Mouse (Mus musculus) WW6 (cell line): ENCODE results near the gene Cdkn1b.

Experiments used
- DNase-seq: peaks from one replicate; pipeline ENCODE4 v3.0.0-alpha.2; 2013; ENCODE audit warnings: low read depth, low spot score

Cdkn1b gene

DNA sequence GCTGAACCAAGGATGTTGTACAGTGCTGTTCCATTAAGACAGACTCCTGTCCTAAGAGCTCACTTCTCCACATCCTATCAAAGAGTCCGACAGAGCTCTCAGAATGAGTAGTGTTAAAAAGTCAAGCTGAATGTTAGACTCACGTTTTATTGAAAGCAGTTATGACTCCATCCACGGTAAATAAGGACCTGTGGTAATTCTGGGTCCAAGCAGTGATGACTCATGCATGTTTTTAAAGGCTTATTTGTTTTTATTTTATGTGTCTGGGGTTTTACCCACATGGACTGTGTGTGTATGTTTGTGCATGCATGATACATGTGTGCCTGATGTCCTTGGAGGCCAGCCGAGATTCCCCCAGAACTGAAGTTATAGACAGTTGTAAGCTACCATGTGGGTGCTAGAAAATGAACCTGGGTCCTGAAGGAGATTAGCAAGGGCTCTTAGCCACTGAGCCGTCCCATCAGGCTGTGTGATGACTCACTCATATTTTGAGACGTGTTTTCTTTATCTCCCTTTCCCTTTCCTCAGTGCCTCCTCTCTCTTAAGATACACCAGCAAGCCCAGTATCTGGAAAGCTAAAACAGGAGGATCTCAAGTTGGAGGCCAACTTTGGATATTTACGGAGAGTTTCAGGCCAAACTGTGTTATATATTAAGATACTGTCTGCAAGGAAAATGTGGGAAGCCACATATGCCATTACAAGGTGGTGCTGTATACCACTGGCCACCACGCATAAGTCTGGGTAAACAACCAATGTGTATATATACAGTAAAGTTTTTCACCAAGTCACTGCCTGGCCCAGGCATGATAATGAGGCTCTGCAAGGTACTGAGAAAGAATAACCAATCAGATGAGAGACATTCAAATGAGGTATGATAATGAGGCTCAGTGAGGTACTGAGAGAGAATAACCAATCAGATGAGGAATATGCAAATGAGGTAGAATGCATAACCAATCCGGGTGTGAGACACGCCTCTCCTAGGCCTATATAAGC is 16.0 kb upstream of the Cdkn1b start:
- no peak for DNase-seq

DNA sequence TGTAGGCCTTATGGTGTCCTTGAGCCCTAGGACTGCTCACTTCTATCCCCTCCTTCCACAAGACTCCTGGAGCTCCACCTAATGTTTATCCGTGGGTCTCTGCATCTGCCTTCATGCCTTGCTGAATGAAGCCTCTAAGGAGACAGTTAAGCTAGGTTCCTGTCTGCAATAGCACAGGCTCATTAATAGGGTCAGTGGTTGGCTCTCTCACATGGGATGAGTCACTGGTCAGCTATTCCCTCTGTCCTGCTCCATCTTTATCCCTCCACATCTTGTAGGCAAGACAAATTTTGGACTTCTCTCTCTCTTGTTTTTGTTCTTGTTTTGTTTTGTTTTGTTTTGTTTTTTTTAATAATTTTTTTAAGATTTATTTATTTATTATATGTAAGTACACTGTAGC is 14.4 kb upstream of the Cdkn1b start:
- no peak for DNase-seq

GRCm38 (mm10) chr6:134914523-134914922 is 5.7 kb upstream of the Cdkn1b start:
- DNase-seq: no peak

GRCm38 (mm10) chr6:134916641-134917040 is 3.6 kb upstream of the Cdkn1b start:
- DNase-seq: no peak

GRCm38 (mm10) chr6:134917087-134917486 is 3.1 kb upstream of the Cdkn1b start:
- no peak for DNase-seq

- DNase-seq: no peak
Observed at GRCm38 (mm10) chr6:134918769-134919168, 1.4 kb upstream of the Cdkn1b start.

- no peak for DNase-seq
Observed at GRCm38 (mm10) chr6:134919511-134920189, 551 bp upstream of the Cdkn1b start.

DNA sequence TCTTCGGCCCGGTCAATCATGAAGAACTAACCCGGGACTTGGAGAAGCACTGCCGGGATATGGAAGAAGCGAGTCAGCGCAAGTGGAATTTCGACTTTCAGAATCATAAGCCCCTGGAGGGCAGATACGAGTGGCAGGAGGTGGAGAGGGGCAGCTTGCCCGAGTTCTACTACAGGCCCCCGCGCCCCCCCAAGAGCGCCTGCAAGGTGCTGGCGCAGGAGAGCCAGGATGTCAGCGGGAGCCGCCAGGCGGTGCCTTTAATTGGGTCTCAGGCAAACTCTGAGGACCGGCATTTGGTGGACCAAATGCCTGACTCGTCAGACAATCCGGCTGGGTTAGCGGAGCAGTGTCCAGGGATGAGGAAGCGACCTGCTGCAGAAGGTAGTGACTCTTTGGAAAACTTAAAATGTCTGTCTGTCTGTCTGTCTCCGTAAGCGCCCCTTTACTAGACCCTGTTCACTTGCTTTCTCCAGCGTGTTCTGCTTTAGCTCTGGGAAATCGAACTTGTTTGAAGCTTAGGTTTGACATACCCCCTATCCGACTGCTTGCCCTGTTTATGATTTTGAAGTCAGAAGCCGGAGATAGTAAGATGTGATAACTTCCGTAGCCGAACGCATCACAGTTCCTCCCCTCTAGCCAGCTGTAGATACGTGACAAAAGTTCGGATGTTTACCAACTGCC is 953 bp downstream of the Cdkn1b start:
- DNase-seq: no peak

DNA sequence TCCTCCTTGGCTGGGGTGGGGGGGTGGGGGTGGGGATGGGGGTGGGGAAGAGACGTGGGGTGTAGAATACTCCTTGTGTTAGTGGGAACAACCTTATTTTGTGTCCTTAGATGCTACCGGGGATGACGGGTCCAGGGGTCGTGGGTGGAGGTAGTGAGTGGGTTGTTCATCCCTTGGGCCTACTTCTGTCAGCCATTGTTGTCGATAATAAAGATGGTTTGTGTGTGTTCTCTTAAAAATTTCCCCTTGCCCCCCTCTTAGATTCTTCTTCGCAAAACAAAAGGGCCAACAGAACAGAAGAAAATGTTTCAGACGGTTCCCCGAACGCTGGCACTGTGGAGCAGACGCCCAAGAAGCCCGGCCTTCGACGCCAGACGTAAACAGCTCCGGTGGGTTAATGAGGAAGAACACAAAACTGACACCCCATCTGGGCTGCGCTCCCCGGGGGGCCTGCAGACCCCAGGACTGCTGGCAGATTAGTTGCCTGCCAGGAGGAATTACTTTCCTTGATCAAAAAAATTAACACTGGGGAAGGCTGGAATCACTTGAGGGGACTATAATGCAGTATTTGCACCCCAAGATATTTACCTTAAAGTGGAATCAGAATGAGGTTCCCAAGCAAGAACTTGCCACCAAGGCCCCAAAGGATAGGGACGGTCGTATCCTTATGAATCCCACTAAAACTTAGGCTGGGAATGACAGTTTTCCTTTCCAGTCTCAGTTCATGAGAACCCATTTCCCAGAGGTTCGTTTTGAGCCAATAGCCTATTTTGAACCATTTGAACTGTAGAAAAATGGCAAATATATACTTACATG is 1.7 kb downstream of the Cdkn1b start:
- DNase-seq: no peak

GRCm38 (mm10) chr6:134922511-134923195 is 2.5 kb downstream of the Cdkn1b start:
- DNase-seq: no peak

DNA sequence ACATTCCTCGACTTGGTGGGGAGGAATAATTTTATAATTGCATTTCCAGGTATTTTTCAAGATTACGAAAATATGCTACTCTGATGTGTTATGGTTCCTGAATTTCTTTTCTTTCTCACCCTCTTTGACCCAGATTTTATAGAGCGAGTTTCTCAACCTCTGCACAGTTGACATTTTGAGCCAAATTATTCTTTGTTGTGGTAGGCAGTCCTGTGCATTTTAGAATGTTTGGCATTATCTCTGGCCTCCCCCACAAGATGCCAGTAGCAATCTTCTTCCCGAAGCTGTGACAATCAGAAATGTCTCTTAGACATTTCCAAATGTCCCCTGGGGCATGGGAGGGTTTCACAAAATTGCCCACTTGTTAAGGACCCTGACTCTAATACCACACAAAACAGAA is 3.5 kb downstream of the Cdkn1b start:
- DNase-seq: no peak

DNA sequence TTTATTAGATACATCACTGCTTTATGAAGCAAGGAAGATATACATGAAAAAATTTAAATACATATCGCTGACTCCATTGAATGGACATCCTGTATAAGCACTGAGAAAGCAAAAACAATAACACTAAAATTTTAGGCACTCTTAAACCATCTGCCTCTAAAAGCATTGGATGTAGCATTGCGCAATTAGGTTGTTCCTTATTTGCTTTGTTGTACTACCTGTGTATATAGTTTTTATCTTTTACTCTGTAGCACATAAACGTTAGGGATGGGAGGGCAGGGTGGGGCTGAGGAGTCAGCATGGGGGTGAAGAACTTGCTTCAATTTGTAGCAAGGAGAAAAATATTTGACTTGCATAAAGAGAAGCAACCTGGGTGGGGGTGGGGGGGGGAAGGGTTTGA is 4.1 kb downstream of the Cdkn1b start:
- no peak for DNase-seq

DNA sequence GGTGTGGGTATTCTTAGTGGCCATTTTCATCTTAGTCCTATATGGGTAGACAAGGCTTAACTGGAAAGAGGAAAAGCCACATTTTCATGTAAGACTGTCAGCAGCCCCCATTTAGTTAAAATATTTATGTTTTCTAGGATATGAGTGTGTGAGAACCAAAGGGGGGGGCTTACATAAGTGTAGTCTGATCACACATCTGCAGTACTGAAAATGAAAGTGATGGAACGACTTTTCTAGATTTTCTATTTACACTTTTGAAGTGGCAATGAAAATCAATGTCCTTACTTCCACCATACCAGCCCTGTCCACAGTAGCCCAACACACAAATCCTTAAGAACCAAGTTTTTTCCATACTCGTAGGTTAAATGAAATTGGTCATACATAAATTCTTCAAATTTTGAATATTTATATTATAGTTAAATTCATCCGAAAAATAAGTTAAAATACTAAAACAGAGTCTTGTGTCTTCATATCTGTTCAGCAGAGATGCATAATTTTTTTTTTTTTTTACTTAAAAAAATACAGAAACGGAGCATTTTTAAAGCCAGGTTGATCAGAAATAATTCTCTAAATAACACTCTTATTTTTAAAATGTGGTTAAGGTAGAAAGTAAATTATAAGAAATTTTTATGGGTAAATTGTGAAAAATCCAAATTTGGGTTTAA is 5.6 kb downstream of the Cdkn1b start:
- DNase-seq: no peak

DNA sequence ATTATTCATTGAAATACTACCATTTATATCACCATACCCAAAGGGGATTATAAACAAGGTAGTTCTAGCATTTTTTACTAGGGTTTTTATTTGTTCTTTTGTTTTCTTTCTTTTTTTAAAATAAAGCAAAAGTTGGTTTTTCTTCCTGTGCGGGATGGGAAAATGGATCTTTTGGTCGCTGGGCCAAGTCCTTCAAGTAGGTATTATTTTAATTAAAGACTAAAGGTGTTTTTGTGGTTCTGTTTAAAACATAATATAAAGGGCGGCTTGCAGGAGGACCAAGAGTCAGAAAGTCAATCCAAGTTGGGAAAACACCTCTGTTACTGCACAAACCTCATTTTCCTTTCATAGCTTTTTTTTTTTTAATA is 6.1 kb downstream of the Cdkn1b start:
- no peak for DNase-seq

- no peak for DNase-seq
Observed at GRCm38 (mm10) chr6:134926803-134927594, 6.8 kb downstream of the Cdkn1b start.

- DNase-seq: no peak
Observed at GRCm38 (mm10) chr6:134927595-134928095, 7.4 kb downstream of the Cdkn1b start.

DNA sequence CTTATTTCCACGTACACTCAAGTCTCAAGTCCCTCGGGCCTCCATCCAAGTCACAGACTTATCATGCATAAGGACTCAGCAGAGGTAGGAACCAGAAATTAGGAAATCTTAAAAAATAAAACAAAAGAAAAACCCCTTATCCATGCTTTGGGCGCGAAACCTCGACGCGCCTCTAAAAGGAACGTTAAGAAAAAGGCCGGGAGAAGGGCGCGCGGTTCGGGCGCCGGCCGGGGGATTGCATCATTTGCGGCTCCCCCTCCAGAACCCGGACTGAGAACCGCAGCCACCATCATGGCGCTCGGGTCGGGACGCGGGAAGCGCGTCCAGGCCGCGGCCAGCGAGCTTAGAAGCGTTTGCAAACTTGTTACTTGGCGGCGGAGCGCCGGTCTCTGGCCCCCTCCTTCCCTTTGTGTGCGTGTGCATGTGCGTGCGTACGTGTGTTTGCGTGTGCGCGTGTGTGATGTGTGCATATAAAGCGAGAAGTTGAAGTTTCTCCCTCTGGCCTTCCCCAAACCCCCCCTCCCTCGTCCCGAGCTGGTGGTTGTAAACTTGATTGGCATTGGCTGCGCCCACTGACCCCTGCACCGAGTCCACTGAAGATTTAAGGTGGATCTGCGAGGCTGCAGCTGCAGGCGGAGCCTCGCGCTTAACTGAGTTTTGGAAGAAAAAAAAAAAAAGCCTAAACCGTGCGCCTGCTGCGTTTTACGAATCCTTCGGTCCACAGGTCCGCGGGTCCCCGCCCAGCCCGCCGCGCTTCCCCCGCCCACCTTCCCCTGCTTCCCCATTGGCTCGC is 8.1 kb downstream of the Cdkn1b start:
- peak; percentile 92 for DNase-seq

DNA sequence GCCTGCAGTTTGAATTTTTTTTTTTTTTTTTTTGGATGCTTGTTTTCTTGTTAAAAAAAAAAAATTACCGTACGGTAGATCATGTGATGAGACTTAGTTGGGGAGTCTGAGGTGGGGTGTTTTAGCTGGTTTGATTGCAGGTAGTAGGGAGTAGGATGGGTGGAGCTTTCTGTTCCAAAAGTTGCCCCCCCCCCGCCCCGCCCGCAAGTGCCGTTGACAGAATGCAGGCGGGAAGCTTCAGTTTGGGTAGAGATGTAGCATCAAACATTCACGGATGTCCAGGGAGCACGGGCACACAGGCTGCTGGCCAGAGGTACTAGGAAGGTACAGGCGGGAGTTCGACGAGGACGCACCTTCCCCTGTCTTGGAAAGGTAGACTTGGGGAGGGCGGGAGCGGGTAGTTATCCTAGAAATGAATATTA is 8.7 kb downstream of the Cdkn1b start:
- no peak for DNase-seq
